Mouse (Mus musculus) liver, postnatal 0 days (tissue): ENCODE measurements around the gene Bcdin3d.

Source experiments
- CTCF ChIP-seq: sonication (generic); IDR thresholded peaks from 2 replicates; pipeline ENCODE4 v1.5.1; 2016; ENCODE audit warnings: antibody characterized with exemption, low read depth
- EP300 ChIP-seq: IDR thresholded peaks from 2 replicates; pipeline ENCODE4 v1.6.1; 2016; ENCODE audit warnings: antibody characterized with exemption, low read depth, mild to moderate bottlenecking

GRCm38 (mm10) chr15:99457606-99458401 lies 16.7 kb downstream of the Bcdin3d start, which contains the start of gene Nckap5l:
- no peak for TF ChIP-seq CTCF
- TF ChIP-seq EP300 = no peak
